Mouse (Mus musculus) T-cell, adult 2 months (primary cell): ENCODE measurements around the gene Meis1.

Experiments
- DNase-seq: peaks from one replicate; pipeline ENCODE4 v3.0.0; 2022; ENCODE audit warnings: low spot score

Meis1 gene

DNA sequence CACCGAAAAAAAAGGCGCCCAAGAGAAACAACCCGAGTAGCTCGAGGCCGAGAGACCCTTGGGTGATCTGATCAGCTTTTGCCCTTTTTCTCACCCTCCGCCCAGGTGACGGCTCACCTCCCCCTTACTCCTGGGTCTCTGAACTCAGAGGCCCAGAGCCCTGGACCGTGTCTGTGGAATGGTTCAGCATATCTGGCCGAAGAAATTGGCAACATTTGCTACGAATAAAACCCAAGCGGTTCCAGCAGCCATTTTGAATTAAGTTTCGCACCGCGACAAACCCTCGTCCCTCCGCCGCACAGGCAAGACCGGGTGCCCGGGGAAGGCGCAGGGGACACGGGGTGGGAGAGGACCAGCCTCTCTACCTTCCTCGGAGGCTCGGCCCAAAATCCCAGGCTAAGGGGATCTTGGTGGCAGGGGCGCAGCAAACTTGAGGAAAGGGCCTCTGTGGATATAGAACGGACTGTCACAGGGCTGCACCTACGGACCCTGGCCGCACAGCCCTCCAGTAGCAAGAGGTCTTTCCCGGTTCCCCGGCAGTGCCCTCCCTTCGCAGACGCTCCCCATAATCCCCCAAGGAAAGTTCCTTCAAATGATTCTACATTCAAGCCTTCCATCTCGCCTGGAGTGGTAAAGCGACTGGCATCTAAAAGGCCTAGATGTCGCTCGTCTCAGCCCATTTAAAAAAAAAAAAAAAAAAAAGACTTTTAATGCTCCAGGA is 4.2 kb downstream of the Meis1 start:
- DNase-seq: no peak

DNA sequence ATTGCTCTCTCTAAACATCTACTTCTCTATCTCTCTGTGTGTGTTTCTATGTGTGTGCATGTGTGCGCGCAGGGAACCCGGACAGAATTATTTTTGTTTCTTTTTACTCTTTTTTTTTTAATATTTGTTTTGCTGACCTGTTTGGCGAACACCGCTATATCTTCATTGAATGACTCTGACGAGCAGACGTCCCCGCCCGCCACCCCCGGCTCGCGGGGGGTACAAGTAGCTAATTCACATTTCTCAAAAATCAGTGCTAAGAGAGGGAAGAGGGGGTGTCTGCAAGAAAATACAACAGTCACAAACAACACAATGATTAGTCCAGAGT is 4.7 kb downstream of the Meis1 start:
- no peak for DNase-seq

DNA sequence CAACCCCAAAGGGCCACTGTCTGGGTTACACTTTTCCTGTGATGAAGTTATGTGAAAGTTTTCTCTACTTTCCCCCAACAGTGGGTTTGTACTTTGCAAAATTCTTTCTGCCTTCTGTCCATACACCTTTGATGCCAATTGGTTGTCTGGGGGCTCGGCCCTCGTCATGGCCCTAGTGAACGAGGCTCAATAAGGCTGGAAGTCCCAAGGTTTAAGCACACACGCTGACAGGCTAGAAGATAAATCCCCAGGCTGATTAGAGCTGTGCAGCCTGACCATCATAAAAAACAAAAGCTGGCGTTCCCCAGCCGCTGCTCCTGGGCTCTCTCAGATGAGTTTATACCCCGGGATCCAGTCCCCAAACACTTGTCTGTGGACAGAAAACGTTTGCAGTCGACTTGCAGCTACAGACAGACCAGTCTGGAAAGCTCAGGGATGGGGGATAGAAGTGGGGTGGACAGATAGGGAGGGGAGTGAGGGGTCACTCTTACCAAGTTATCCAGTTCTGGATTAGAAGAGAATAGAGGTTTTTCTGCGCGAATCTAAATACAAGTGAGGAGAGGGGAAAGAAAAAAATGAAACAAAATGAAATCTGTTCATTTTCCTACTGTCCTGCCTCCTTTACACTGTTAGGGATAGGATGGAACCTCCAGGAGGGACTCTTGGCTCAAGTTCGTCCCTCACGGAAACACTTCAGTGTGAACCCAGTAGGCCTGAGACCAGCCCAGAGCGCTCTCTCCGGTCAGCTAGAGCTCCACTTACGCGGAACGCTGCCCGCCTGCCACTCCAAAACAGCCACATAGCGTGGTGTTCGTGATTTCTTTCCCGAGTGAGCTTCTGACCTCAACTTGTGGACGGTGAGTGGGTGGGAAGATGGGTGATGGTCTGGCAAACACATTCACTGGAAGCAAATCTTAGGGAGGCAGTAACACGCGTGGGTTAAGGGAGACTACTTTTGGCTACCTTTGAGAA is 5.4 kb downstream of the Meis1 start:
- DNase-seq: no peak

- DNase-seq: no peak
Measured at GRCm38 (mm10) chr11:19012463-19013115, 6.2 kb downstream of the Meis1 start.

GRCm38 (mm10) chr11:19012001-19012400 is 6.8 kb downstream of the Meis1 start:
- DNase-seq: no peak

DNA sequence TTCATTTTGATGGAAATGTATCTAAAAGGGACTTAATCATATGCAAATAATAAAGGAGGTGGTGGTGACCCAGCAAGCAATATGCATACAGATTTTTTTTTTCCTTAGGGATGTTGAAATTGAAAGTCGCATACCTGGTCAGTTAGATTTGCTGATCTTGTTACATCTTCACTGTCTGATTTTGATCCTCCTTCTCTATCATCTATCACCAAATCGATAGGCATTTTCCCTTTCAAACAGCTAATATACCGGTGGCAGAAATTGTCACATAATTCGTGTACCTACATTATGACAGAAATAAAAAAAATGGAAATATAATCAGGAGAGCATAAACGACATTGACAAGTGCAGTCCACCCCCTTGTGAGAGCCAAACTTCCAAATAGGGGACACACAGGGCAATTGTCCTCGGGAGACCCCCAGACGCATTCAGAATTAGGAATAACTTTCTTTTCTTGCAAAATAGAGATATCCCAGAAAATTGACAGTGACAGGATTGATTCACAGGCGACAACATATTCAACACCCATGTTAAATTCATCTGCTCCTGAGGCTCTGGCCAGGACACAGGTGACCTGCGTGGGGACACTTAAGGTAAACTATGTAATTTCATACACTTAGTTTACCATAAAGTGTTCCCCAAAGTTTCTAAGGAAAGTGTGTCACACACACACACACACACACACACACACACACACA is 7.5 kb downstream of the Meis1 start:
- DNase-seq: no peak

- no peak for DNase-seq
Measured at GRCm38 (mm10) chr11:19010396-19010811, 8.4 kb downstream of the Meis1 start.

GRCm38 (mm10) chr11:19009536-19010395 is 9.0 kb downstream of the Meis1 start:
- no peak for DNase-seq

GRCm38 (mm10) chr11:19008610-19009384 is 10.0 kb downstream of the Meis1 start:
- no peak for DNase-seq

GRCm38 (mm10) chr11:19007541-19008424 is 11.0 kb downstream of the Meis1 start:
- no peak for DNase-seq

GRCm38 (mm10) chr11:19007068-19007467 is 11.7 kb downstream of the Meis1 start:
- DNase-seq: no peak

DNA sequence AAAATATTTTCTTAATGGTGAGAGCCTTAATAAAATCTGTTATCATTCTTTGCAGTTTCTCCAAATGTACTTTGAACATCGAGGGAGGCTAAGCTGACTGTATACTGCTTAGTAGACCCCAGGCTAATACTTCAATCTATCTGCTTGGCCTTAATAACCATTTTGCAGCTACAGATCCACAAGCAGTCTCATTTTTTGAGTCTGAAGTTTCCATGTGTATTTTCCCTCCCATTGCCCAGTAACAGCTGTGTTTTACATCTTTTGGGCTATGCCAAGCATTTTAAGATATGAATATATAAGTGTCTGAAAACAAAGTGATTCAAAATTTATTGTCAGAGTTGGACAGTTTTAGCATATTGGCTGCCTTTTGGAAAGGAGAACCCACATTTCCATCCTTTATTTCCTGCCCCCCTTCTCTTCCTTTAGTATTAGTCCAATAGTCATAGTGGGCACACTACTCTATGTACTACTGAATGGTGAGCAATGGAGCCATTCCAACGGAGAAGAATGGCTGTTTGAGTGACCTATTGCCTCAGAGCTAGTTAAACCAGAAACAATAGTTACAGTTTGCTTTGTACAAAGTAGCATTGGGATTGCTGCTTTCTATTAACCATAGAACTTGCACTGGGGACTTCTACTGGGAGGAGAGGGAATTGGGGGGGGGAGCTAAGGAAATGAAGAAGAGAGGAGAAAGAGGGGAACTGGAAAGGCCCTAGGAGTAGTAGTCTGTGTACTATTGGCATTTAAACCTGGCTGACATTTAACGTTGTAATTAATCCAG is 12.7 kb downstream of the Meis1 start:
- DNase-seq: no peak

DNA sequence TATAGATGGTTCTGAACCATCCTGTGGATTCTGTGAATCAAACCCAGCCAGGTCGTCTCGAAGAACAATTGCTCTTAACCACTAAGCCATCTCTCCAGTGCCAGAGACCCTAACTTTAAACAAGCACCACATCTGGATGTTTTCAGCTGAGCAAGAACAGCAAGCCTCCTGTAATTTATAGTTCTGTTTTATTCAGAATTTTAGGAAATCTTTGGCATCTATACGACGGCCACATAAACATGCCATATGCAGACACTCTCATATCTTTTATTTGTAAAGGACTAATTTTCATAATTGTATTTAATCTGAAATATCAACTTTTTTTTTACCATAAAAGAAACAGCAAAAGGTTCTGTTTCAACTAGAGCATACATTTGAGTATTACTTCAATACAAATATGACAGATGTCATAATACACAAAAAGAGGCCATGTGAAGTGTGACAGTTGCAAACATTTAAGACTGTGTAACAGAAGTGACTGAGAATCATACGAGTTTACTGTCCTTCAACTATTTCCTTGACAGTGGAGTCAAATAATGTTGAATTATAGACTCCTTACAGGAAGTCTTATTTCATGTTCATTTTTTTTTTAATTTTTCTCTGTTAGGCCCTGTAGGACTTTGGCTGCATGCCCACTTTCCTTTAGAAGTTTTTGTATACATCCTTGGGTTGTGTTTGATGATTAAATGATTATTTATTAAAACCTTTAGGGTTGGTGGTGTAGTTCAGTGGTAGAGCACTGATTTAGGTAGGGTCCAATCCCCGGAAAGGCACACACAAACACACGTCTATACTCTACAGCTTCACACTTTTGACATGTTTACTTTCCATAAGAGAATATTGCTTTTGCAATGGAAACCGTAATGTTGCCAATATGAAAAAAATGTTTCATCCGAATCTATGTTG is 13.5 kb downstream of the Meis1 start:
- no peak for DNase-seq

GRCm38 (mm10) chr11:19003066-19003465 is 15.7 kb downstream of the Meis1 start:
- DNase-seq: no peak

GRCm38 (mm10) chr11:18996767-18997166 is 22.0 kb downstream of the Meis1 start:
- no peak for DNase-seq

DNA sequence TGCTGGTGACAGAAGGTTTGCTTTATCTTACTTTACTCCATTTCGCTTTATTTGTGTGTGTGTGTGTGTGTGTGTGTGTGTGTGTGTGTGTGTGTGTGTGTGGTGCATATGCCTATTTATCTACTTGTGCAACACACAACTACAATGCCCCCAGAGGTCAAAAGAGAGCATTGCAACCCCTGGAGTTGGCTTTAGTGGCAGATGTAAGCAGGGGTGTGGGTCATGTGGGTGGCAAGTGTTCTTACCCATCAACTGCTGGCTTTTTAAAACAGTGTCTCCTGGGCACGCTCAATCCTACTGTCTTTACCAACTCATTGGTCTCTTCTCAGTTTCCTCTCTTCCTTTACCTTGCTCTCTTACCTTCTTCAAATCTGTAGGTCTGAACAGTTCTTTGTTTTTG is 22.5 kb downstream of the Meis1 start:
- no peak for DNase-seq

- DNase-seq: no peak
Measured at GRCm38 (mm10) chr11:18992796-18993195, 26.0 kb downstream of the Meis1 start.
